Mouse (Mus musculus) B cell, adult 2 months (primary cell): ENCODE measurements at regions not wholly inside any gene's neighbourhood (a gene's known extent, or its start where the extent isn't known, plus 50 kb on each side); places are given as distances from the start of the nearest gene placed in this dataset.

ENCODE experiments used
- DNase-seq, 2 experiments: peaks; one replicate each; pipeline ENCODE4 v3.0.0; 2022

- DNase-seq, result no peak
These were observed 50.5 kb upstream of the Slc30a5 start for GRCm38 (mm10) chr13:100883711-100884110.
